Mouse (Mus musculus) midbrain, postnatal 0 days (tissue): ENCODE measurements around the gene Wdr6. TPM values are rescaled to one million over a fixed set of nuclear protein-coding genes. Genes with fewer than 3 reads are reported as not detected.

Experiments used
- ATAC-seq: fragments of 200-750 bp; cut with Nextera tagmentation; 2 replicates; pipeline ENCODE4 v1.8.0; 2017; ENCODE audit warnings: moderate number of reproducible peaks, mild to moderate bottlenecking, moderate TSS enrichment, moderate library complexity; ENCODE audit not compliant: low FRiP score
- DNase-seq: peaks from one replicate; pipeline ENCODE4 v3.0.0-alpha.2; 2015; ENCODE audit warnings: low spot score
- H3K27ac ChIP-seq: fragments of 300-500 bp; sonication (generic); 2 replicates; pipeline ENCODE4 v1.5.1; 2014; ENCODE audit warnings: low read depth, mild to moderate bottlenecking, low read length, mixed read lengths
- H3K27me3 ChIP-seq: fragments of 300-500 bp; sonication (generic); 2 replicates; pipeline ENCODE4 v1.6.1; 2014; ENCODE audit warnings: low read length, control low read depth, mixed read lengths; ENCODE audit not compliant: insufficient read depth
- H3K36me3 ChIP-seq: fragments of 300-500 bp; sonication (generic); 2 replicates; pipeline ENCODE4 v1.6.1; 2014; ENCODE audit warnings: low read length, control low read depth, mixed read lengths; ENCODE audit not compliant: insufficient read depth
- H3K4me1 ChIP-seq: fragments of 300-500 bp; sonication (generic); 2 replicates; pipeline ENCODE4 v1.6.1; 2014; ENCODE audit warnings: mild to moderate bottlenecking, control low read depth, antibody characterized with exemption, low read length, mixed read lengths; ENCODE audit not compliant: insufficient read depth
- H3K4me2 ChIP-seq: fragments of 300-500 bp; sonication (generic); 2 replicates; pipeline ENCODE4 v1.6.1; 2014; ENCODE audit warnings: low read depth, mild to moderate bottlenecking, low read length, mixed read lengths; ENCODE audit not compliant: poor library complexity, severe bottlenecking
- H3K4me3 ChIP-seq: fragments of 300-500 bp; sonication (generic); 2 replicates; pipeline ENCODE4 v1.5.1; 2014; ENCODE audit warnings: low read depth, mild to moderate bottlenecking, low read length, moderate library complexity
- H3K9ac ChIP-seq: fragments of 300-500 bp; sonication (generic); replicated peaks from 2 replicates; pipeline ENCODE4 v1.6.1; 2014; ENCODE audit warnings: mild to moderate bottlenecking, low read length, moderate library complexity, mixed read lengths; ENCODE audit not compliant: poor library complexity, severe bottlenecking
- H3K9me3 ChIP-seq: fragments of 300-500 bp; sonication (generic); 2 replicates; pipeline ENCODE4 v1.6.1; 2016; ENCODE audit warnings: low read length, control low read depth
- CTCF ChIP-seq: IDR thresholded peaks from 2 replicates; pipeline ENCODE4 v1.5.1; 2016; ENCODE audit warnings: antibody characterized with exemption, mild to moderate bottlenecking
- WGBS: fragments of 180-500 bp; shearing (Covaris S2); extraction: QIAGEN DNeasy Blood & Tissue Kit; methylation state at CpG from one replicate; pipeline ENCODE4 v1.1.7; 2014; 5-methylcytosine and 5-hydroxymethylcytosine counted together
- polyA plus RNA-seq: library from polyadenylated mRNA; unstranded; fragments of >200 nt; fragmentation: Nextera tagmentation; extraction: Ambion mirVana; gene quantifications from 2 replicates; pipeline ENCODE4 v1.2.1, GENCODE M21; 2015
- total RNA-seq: library from RNA; depleted of rRNA; stranded (reverse); fragments of >200 nt; gene quantifications from 2 replicates; pipeline ENCODE4 v1.2.3, GENCODE M21; 2014

Gene Wdr6
- total and polyA plus RNA-seq, 2 experiments from 2014 or later: 378 to 610 TPM

DNA sequence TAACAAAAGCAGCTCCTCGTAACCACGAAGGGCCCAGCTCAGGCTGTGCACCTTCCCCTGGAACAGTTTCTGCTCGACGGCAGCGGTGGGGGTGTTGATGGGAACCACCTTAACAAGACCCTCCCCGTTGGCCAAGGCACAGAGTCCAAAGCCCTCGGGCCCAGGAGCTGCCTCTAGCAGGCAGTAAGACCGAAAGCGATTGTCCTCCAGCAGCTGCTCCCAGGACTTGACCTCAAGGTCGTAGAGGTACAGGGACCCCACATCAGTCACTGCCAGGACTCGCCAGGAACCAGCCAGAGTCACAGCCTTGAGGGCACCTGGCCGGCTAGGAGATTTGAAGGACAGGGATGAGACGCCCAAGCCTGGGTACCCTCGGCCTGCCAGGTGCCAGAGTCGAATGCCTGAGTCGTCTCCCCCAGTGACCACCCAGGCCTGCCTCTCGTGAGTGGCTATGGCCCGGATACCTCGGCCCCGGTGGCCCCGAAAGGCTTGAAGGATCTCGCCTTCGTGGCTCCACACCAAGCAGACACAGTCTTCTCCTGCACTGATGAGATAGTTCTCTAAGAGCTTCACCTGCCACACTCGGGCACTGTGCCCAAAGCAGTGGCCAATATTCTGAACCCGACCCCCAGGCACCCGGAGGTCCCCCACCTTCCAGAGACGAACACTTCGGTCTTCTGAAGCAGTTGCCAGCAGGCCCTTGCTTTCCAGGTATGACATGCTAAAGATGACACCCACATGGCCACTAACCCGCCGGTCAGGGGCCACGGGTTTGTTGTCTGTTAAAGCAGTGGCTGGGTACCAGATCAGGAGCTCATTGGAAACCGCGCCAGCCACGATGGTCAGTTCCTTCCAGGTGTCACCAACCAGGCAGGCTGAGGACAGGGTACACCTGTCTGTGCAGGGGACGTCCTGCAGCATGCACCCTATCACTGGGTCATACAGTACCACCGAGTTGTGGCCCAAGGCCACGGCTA, 2.9 kb downstream of the Wdr6 start:
- Histone ChIP-seq H3K27ac (no peak overlapping the region), H3K4me2 (peak overlapping the region; percentile 86), H3K9me3 (no peaks in the 10 kb centered on the region), H3K27me3 (no peaks in the 10 kb centered on the region), H3K4me1 (peaks cover 27% of the 10 kb centered on the region; the same call in 1 of the 2 replicates), H3K9ac (no peak overlapping the region), H3K4me3 (peak overlapping the region; percentile 70; the same call in 1 of the 2 replicates), H3K36me3 (peaks cover 46% of the 10 kb centered on the region)
- no peak for TF ChIP-seq CTCF
- DNase-seq (no peak), ATAC-seq (no peak)
- WGBS: 88% methylated on average over 37 of the region's 37 CpGs

DNA sequence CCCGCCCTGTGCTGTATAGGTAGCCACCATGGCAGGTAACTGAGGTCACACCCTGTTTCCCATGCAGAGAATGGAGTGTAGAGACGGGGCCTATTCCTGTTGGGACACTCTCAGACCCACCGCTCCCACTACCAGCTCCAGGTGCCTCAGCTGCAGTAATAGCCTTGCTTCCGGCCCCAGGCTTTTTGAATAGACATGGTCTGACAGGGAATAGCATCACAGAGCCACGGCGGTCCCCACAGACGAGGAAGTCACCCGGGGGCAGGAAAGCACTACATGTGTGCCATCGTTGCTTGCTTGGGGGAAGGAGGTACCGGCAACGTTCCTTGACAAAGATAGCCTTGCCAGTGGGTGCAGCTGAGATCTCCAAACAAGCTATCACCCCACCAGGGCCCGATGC, 3.6 kb downstream of the Wdr6 start:
- peaks cover 32% of the 10 kb centered on the region; the same call in 1 of the 2 replicates for H3K4me1 ChIP-seq
- DNase-seq (no peak), ATAC-seq (no peak)
- peak overlapping the region; percentile 15; the same call in 1 of the 2 replicates for H3K4me2 ChIP-seq
- WGBS: 84% methylated on average over 12 of the region's 12 CpGs
- H3K9ac ChIP-seq: no peak overlapping the region
- no peaks in the 10 kb centered on the region for H3K9me3 ChIP-seq
- H3K27ac ChIP-seq: no peak overlapping the region
- H3K4me3 ChIP-seq: no peak overlapping the region
- TF ChIP-seq CTCF: no peak
- H3K36me3 ChIP-seq: peaks cover 46% of the 10 kb centered on the region
- no peaks in the 10 kb centered on the region for H3K27me3 ChIP-seq

DNA sequence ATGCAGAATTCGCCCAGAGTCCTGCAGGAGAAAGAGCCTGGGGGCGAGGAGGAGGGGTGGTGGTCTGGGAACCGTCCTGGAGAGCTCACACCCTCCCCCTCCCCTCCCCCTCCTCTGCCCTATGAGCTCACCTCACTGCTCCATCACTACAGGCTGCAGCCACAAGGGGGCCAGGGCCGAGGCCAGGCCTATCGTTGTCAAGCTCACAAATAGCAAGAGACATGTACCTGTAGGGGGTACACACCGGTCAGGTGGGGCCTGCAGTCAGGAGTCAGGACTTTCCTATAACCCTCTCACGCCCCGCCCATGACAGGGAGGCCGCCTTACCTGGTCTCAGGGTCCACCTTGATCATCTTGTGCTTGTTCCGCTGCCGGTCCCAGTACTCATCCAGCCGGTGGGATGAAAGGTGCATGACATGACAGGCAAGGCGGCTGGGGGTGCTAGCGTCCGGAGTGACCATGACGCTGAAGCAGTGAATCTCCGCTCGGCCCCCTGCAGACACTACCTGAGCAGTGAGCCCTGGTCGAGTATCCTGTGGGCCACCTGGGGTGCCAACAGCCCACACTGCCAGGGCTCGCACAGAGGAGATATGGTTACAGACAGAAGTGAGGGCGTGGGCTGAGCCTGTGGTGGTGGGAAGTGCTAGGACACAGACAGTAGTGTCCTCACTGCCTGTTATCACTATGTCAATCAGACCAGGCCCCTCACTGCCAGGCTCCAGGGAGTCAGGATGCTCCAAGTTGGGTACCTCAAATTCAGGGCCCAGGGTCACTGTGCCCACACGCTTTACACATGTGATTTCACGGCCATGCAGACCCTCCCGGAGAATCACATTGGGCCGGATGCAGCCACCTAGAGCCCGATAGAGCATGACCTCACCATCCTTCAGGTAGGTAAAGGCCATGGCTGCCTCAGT, 4.5 kb downstream of the Wdr6 start:
- DNase-seq: peak; percentile 74
- Histone ChIP-seq H3K4me3 (no peak overlapping the region), H3K4me1 (peaks cover 28% of the 10 kb centered on the region; the same call in 1 of the 2 replicates), H3K36me3 (peaks cover 46% of the 10 kb centered on the region), H3K4me2 (peak overlapping the region; percentile 9; the same call in 1 of the 2 replicates), H3K27me3 (no peaks in the 10 kb centered on the region), H3K9ac (peak overlapping the region; percentile 33; the same call in 1 of the 2 replicates), H3K27ac (peak overlapping the region; percentile 57), H3K9me3 (no peaks in the 10 kb centered on the region)
- peak; percentile 24; the same call in 1 of the 2 replicates for ATAC-seq
- 50% methylated on average over 26 of the region's 26 CpGs for WGBS
- TF ChIP-seq CTCF: peak; percentile 80

DNA sequence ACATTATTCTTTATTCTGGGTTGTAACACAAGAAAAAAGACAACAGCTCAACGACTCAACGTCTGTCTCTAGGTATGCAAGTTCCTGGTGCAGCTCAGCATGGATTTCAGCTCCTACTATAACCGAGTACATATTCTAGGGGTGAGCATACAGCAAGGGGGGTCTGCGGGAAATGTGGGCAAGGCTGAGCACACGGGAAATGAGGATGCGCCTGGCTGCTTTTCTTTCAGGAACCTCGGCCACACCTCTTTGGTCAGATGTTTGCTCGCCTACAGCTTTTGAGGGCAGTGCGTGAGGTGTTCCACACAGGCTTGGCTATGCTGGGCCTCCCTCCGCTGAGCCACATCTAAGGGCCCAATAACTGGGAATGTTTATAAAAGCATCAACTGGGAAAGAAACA, 6.2 kb downstream of the Wdr6 start:
- Histone ChIP-seq H3K9ac (no peak overlapping the region), H3K27ac (no peak overlapping the region), H3K36me3 (peaks cover 46% of the 10 kb centered on the region), H3K4me1 (peaks cover 29% of the 10 kb centered on the region), H3K9me3 (no peaks in the 10 kb centered on the region), H3K4me2 (no peak overlapping the region), H3K27me3 (no peaks in the 10 kb centered on the region), H3K4me3 (no peak overlapping the region)
- DNase-seq: no peak
- ATAC-seq: no peak
- WGBS: 83% methylated on average over 10 of the region's 10 CpGs
- no peak for TF ChIP-seq CTCF

DNA sequence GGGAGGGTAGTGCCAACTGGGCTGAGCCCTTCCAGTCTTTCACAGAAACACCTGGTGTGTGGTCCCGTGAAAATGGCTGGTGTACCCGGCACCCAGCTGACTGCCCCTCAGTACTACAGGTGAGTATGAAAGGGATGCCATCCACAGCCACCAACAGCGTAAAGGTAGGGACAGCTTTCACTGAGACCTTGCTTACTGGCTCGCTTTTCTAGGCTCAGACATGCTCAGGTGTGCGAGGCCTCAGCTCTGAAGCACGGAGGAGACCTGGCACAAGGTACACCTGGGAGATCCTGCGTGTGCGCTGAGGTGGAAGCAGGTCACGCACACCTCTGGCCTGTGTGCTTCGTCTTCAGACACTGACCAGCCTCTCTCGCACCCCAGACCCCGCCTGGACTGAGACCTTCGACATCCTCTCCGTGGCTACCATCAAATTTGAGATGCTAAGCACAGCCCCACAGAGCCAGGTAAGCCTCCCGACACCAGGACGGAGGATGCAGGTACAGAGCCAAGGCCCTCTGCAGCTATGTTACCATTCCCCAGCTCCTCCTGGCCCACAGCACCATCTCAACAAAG, 7.1 kb downstream of the Wdr6 start:
- Histone ChIP-seq H3K9ac (no peak overlapping the region), H3K36me3 (peaks cover 46% of the 10 kb centered on the region), H3K4me1 (peaks cover 22% of the 10 kb centered on the region), H3K4me2 (no peak overlapping the region), H3K27me3 (no peaks in the 10 kb centered on the region), H3K4me3 (no peak overlapping the region), H3K27ac (no peak overlapping the region), H3K9me3 (no peaks in the 10 kb centered on the region)
- 95% methylated on average over 16 of the region's 16 CpGs for WGBS
- no peak for DNase-seq
- ATAC-seq: no peak
- no peak for TF ChIP-seq CTCF
